Mouse (Mus musculus): Measurements from ENCODE around the gene Tarm1.

Tarm1 gene

GRCm38 (mm10) chr7:3440526-3440925 is 61.9 kb downstream of the Tarm1 start:
- no peak for DNase-seq (ENCODE audit: low spot score in 2 of 2)

GRCm38 (mm10) chr7:3439984-3440383 is 62.4 kb downstream of the Tarm1 start:
- no peak for DNase-seq (ENCODE audit: low spot score in 2 of 2)

- DNase-seq (ENCODE audit: low spot score in 2 of 2) = no peak
Observed at GRCm38 (mm10) chr7:3437941-3438340, 64.5 kb downstream of the Tarm1 start.
